Mouse (Mus musculus) cerebellum, adult (tissue): Measurements from ENCODE around the gene Wdfy3.

Experiments used
- ATAC-seq: cut with Nextera tagmentation; 2 replicates; pipeline ENCODE4 v1.9.2; 2017; ENCODE audit warnings: mild to moderate bottlenecking, moderate library complexity, mixed read lengths; ENCODE audit not compliant: insufficient number of reproducible peaks, low FRiP score, low TSS enrichment

Gene Wdfy3

GRCm38 (mm10) chr5:102055946-102056345 lies 13.8 kb downstream of the Wdfy3 start:
- peak; percentile 13; the same call in 1 of the 2 replicates for ATAC-seq

- peak; percentile 88 for ATAC-seq
Observed at GRCm38 (mm10) chr5:102055130-102055641, 14.5 kb downstream of the Wdfy3 start.

DNA sequence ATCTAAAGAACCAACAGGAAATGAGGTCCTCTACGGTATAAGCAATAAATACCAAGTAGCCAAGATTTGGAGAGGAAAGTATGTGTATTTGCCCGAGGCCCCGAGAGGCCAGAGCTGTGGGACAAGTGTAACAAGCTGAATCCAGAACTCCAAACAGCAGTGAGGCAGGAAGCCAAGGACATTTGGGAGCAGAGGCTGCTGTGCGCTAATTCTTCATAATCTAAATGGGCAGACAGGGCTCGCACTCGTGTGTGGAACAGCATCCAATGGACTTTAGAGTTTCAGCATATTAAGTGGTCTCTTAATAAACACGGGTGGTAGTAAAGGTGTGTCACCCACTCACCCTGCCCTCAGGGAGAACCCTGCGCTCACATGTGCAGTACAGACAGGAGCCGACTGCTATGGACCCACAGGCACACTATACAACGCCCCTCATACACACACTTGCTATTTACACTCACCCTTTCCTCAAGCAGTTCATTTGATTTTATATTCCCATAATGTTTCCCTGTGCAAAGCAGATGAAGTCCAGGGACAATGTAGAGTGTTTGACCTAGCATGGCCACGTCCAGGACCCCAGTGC lies 15.1 kb downstream of the Wdfy3 start:
- no peak for ATAC-seq

GRCm38 (mm10) chr5:102052906-102053305 lies 16.8 kb downstream of the Wdfy3 start:
- no peak for ATAC-seq

- ATAC-seq: no peak
Observed at GRCm38 (mm10) chr5:102052465-102052864, 17.3 kb downstream of the Wdfy3 start.

DNA sequence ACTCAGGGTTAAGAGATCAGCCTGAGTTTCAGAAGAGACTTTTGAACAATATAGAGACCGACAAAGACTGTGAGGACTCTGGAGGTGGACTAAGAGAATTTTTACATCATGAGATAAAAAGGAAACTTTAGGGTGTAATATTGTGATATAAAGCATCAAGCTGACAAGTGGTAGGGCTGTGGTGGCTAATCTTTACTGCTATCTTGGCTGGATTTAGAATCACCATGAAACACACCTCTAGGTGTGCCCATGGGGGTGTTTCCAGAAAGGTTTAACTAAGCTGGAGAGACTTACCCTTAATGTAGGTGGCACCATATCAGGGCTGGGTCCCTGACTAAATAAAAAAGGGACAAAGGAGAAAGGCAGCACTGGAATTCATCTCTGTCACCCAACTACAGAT lies 19.0 kb downstream of the Wdfy3 start:
- ATAC-seq: no peak

DNA sequence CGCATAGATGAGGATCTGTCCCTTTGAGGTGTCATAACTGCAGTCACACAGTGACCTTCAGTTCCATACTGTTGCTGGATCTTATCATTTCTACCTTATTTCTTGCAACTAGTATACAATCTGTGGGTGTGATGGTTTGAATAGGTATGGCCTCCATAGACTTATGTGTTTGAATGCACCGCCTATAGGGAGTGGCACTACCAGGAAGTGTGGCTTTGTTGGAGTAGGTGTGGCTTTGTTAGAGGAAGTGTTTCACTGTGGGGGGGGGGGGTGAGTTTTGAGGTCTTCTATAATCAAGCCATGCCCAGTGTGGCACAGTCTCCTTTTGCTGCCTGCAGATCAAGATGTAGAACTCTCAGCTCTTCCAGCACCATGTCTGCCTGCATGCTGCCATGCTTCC lies 21.3 kb downstream of the Wdfy3 start:
- ATAC-seq: no peak

DNA sequence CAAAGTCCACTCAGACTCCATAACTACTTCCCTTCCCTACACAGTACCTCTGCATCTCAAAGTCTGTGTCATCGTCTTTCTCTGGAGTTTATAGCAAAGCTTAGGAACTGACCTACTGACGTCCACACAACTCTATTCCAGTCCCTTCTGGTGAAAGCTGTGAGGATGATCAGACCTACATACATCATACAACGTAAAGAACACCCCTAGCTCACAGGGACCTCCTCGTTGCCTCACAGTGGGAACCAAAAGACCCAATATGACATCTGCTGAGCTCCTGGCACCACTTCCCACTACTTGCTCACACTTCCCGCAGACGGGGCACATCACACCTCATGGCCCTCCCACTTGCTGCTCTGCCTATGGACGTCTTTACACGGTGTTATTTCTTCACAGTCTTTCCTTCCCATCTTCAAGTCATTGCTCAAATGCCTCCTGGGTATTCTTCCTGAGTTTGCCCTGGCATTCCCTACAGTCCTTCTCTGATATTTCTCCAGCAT lies 23.1 kb downstream of the Wdfy3 start:
- no peak for ATAC-seq

GRCm38 (mm10) chr5:102045636-102046616 lies 23.8 kb downstream of the Wdfy3 start:
- ATAC-seq: no peak

DNA sequence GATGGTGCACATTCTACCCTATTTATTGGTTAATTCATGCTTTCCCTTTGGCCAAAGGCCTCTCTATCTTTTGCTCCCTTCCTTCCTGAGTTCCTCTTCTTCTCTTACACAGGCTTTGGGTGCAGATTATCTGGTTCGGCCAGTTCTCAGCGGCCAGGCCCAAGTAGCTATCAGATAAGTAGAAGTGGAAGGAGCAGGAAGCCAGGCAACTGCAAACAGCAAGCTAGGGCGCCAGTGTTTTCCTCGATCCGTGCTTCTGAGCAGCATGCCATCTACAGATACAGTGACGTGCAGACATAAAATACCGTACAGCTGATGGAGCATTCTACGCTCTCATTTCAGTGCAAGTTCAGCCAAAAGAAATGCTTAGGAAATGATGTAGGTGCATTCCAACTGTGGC lies 24.5 kb downstream of the Wdfy3 start:
- no peak for ATAC-seq

DNA sequence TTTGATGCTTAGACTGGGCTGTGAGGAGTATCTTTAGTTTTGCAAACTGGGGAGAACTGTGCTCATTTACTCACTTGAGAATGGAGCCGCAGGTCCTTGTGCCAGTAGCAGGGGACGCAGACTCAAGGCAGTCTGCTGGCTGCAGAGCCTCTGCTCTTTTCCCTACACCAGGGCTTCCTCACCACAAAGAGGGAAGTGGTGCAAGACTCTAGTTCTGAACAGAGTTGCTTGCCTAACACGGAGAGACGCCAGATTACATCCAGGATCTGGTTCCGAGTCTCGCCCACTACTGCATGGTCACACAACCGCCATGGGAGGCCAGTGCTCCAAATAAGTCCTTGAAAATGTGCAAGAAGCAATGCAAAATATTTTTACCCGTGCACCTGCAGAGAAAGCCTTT lies 36.4 kb downstream of the Wdfy3 start:
- no peak for ATAC-seq

DNA sequence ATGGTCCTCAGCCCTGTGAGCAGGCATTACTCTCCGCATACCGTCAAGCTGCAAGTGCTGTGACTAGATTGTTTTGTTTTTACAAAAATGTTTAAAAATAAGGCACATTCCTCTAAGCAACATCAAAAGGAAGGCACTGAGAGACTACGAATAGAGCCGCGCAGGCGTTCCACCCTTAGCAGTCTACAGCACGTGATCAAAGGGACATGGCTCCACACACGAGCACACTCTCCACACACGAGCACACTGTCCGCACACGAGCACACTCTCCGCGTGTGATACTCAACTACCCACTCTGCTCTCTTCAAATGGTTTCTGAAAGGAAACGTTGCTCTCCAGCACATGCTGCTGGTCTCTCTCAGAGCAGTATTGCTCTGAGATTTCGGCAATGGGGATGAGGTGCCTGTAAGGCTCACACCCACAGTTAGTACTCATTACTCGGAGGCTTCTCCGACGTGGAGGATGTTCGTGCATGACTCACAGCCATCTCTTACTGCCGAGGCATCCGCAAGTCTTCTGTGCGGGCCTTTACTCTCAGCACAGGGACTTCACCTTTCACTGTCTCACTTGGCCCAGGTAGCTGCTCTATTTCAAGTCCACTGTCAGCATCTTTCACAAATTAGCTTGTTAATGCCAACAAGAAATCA lies 37.0 kb downstream of the Wdfy3 start:
- no peak for ATAC-seq

GRCm38 (mm10) chr5:102032191-102032590 lies 37.5 kb downstream of the Wdfy3 start:
- ATAC-seq: no peak

- ATAC-seq: no peak
Observed at GRCm38 (mm10) chr5:102023376-102023775, 46.3 kb downstream of the Wdfy3 start.

- no peak for ATAC-seq
Observed at GRCm38 (mm10) chr5:102022018-102022898, 47.5 kb downstream of the Wdfy3 start.

DNA sequence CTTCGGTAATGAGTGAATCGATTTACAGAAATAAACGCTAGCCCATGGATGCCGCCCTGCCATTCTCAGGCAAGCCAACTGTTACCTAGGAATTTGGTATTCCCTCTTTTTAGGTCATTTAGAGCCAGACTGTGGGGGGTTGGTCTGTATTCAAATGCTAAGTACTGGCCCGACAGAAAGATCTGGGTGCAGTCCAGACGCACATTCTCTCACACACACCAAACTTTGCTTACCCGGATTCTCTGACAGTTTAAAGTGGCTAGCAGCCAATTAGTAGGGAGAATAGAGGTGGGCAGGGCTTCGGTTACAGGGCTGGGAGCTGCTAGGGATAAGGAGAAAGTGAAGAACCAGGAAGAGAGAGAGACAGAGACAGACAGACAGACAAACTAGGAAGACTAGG lies 55.5 kb downstream of the Wdfy3 start:
- ATAC-seq: peak; percentile 36; the same call in 1 of the 2 replicates

- no peak for ATAC-seq
Observed at GRCm38 (mm10) chr5:102013781-102014180, 55.9 kb downstream of the Wdfy3 start.

- no peak for ATAC-seq
Observed at GRCm38 (mm10) chr5:102010961-102011360, 58.8 kb downstream of the Wdfy3 start.

DNA sequence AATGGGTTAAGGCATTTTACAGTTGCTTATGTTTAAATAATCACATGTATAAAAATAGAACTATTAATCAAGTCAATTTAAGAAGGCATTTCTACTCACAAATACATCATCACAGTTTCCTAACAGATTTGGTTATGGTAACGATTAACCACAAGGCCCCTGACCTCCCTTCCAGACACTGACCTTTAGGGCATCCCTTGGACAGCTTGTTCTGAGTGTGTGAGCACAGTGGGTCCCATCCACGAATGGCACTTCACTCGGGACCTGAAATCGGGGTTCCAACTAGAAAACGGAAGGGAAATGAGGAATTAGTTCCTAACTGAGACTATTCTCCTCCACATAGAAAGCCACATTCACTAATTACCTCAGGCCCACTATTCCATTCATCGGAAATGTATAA lies 60.1 kb downstream of the Wdfy3 start:
- ATAC-seq: no peak

DNA sequence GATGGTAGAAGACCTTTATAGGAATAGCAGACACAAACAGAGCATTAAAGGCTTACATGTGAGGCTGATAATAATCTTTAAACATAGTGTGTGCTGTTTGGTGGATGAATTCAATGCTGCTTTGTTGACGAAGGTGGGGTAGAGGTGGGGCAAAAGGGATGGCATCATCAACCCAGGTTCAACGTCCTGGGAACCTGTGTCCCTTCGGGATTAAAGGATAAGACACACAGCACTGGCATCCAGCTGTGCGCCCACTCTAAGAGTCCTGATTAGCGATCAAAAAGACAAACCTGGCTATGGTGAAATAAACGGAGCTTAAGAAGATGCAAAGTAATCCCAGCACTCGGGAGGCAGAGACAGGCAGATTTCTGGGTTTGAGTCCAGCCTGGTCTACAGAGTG lies 61.0 kb downstream of the Wdfy3 start:
- ATAC-seq: no peak
